Mouse (Mus musculus) megakaryocyte, embryonic 14.5 days (primary cell): ENCODE measurements at regions not wholly inside any gene's neighbourhood (a gene's known extent, or its start where the extent isn't known, plus 50 kb on each side); places are given as distances from the start of the nearest gene placed in this dataset.

Source experiments
- FLI1 ChIP-seq: IDR thresholded peaks from 2 replicates; pipeline ENCODE4 v1.6.1; 2012; ENCODE audit warnings: low read length, inconsistent platforms, mixed read lengths
- GATA1 ChIP-seq: IDR thresholded peaks from 3 replicates; pipeline ENCODE4 v1.6.1; 2012; ENCODE audit warnings: mixed read lengths, low read length, inconsistent platforms, borderline replicate concordance

DNA sequence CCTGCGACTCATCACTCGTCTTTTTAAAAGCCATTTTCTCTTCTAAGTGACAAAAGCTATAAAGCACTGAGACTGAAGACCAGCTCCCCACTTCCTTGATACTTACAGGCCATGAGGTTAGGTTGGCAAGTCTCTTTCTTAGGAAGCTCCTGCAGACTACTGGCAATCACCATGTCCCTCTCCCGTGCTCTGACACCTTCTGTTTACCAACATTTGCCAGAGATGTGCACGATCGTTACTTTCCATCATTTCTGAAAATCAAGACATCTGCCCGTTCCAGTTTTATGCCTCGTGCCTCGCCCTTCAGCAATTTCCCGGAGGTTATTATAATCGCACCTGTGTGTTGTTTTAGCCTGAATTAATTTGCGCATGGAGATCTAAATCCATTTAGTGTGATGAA, 110.8 kb downstream of the Cdc42ep3 start:
- TF ChIP-seq FLI1 (no peak), GATA1 (no peak)
